Mouse (Mus musculus): ENCODE measurements around the gene Arl6ip4. TPM values are rescaled to one million over a fixed set of nuclear protein-coding genes. Genes with fewer than 3 reads are reported as not detected.

Gene Arl6ip4
- polyA plus RNA-seq, 1 experiment from 2014 or later: 75.1 TPM

DNA sequence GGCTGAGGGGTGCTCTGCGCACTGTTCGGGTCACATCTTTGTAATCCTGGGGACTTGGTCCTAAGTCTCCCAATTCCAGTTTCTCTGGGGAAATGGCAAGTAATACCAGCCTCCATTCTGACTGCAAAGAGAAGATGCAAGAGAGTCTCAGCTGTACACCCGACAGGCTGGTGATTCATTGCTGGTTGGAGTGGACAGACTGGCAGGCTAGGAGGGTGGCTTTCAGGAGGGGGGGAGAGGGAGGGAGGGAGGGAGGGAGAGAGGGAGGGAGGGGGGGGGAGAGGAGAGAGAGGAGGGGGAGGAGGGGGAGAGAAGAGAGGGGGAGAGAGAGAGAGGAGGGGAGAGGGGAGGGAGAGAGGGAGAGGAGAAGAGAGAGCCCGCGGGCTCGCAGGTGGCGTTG lies 358 bp upstream of the Arl6ip4 start:
- H3K27ac ChIP-seq: peak overlapping the region; percentile 89
- H3K4me2 ChIP-seq: peak overlapping the region; percentile 99
- H3K9ac ChIP-seq: peak overlapping the region; percentile 95
- 22% methylated on average over 7 of the region's 7 CpGs for WGBS
- peaks cover 47% of the 10 kb centered on the region for H3K36me3 ChIP-seq
- no peaks in the 10 kb centered on the region for H3K27me3 ChIP-seq
- H3K4me3 ChIP-seq: peak overlapping the region; percentile 83
- peaks cover 63% of the 10 kb centered on the region for H3K4me1 ChIP-seq (replicated peaks)
- ATAC-seq (ENCODE audit: low FRiP score): no peak
- H3K9me3 ChIP-seq: no peaks in the 10 kb centered on the region

DNA sequence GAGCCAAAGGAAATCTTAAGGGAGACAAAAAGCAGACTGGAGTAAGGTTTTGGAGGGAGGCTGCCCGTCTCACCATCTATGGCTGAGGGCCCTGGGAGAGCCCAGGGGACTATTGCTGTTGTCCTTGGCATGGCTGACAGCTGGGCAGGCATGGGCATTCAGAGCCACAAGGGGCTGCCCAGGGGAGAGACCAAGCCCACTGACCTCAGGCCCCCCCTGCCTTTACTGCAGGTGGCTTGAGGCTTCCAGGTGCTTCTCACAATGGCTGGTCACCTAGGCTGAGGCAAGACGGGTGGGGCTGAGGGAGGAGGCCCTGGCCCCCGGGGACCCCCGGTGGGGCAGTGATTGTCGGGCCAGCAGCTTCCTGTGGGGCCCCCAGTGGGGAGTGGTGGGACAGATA lies 3.3 kb downstream of the Arl6ip4 start:
- Histone ChIP-seq H3K9me3 (no peaks in the 10 kb centered on the region), H3K36me3 (peaks cover 79% of the 10 kb centered on the region), H3K4me3 (no peak overlapping the region), H3K4me1 (replicated peaks) (peaks cover 37% of the 10 kb centered on the region), H3K4me2 (no peak overlapping the region), H3K9ac (peak overlapping the region; percentile 5; the same call in 1 of the 2 replicates), H3K27me3 (no peaks in the 10 kb centered on the region), H3K27ac (no peak overlapping the region)
- 71% methylated on average over 5 of the region's 5 CpGs for WGBS
- ATAC-seq (ENCODE audit: low FRiP score): no peak

DNA sequence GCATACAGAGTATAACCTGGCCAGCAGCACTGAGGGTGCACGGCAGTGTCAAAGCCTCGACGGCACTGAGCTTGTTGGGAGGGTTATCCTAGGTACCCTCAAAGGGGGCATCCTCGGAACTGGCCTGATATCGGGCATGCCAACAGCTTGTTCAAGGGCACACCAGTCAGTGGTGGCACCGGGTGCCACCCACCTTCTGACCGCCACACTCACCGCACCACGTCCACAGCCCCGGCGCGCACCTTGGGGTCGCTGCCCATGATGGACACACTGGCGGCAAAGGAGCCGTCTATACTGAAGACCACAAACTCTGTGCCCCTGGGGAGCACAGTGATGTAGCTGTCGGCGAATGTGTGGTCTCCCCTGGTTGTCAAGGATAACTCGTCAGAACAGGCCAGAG lies 6.5 kb downstream of the Arl6ip4 start:
- WGBS: 92% methylated on average over 18 of the region's 18 CpGs
- H3K4me2 ChIP-seq: no peak overlapping the region
- no peaks in the 10 kb centered on the region for H3K9me3 ChIP-seq
- no peak for ATAC-seq (ENCODE audit: low FRiP score)
- peaks cover 13% of the 10 kb centered on the region for H3K4me1 ChIP-seq (replicated peaks)
- H3K4me3 ChIP-seq: no peak overlapping the region
- H3K36me3 ChIP-seq: peaks cover 99% of the 10 kb centered on the region
- no peak overlapping the region for H3K9ac ChIP-seq
- H3K27ac ChIP-seq: no peak overlapping the region
- H3K27me3 ChIP-seq: no peaks in the 10 kb centered on the region

DNA sequence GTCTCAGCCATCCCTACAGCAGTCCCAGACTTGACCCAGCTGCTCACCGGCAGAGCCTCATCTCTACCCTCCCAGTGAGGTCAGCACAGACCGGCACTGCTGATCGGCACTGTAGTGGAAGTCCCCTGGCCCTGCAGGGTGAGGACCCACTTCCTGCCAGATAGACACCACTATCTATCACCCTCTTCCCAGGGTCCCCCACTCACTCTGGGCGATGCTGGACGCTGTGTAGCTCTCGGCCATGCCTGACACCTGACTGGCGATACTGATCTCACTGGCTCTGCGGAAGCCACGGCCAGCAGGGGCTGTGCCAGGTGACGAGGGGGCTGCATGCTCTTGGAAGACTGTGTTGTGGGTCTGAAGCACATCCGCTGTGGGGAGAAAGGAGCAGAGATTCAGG lies 9.2 kb downstream of the Arl6ip4 start:
- WGBS: 90% methylated on average over 11 of the region's 11 CpGs
- H3K27me3 ChIP-seq: no peaks in the 10 kb centered on the region
- no peak overlapping the region for H3K27ac ChIP-seq
- H3K9me3 ChIP-seq: no peaks in the 10 kb centered on the region
- peak overlapping the region; percentile 39; the same call in 1 of the 2 replicates for H3K9ac ChIP-seq
- H3K4me2 ChIP-seq: no peak overlapping the region
- peaks cover 99% of the 10 kb centered on the region for H3K36me3 ChIP-seq
- no peak overlapping the region for H3K4me3 ChIP-seq
- ATAC-seq (ENCODE audit: low FRiP score): no peak
- no peaks in the 10 kb centered on the region for H3K4me1 ChIP-seq (replicated peaks)

DNA sequence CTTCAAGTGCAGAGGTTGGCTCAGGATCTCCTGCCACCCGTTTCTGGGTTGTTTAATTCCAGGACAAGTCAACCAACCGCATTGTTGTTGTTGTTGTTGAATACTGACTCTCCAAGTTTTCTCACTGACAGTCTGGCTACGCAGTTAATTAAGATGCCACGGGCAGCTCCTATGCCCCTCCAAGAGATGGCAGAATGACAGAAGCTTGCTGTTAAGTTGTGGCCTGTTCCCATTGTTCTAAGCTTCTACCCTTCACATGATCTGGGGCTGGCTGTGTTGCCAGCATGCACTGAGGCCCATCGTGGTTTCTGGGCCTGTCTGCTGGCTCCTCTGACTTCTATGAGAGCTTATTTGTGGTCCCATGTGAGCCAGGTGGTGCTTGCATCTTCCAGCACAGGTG lies 18.4 kb downstream of the Arl6ip4 start:
- Histone ChIP-seq H3K36me3 (peaks cover 78% of the 10 kb centered on the region), H3K27me3 (no peaks in the 10 kb centered on the region), H3K4me2 (no peak overlapping the region), H3K9me3 (no peaks in the 10 kb centered on the region), H3K9ac (no peak overlapping the region), H3K27ac (no peak overlapping the region), H3K4me3 (no peak overlapping the region), H3K4me1 (replicated peaks) (no peaks in the 10 kb centered on the region)
- WGBS: 86% methylated on average over 5 of the region's 5 CpGs
- no peak for ATAC-seq (ENCODE audit: low FRiP score)

DNA sequence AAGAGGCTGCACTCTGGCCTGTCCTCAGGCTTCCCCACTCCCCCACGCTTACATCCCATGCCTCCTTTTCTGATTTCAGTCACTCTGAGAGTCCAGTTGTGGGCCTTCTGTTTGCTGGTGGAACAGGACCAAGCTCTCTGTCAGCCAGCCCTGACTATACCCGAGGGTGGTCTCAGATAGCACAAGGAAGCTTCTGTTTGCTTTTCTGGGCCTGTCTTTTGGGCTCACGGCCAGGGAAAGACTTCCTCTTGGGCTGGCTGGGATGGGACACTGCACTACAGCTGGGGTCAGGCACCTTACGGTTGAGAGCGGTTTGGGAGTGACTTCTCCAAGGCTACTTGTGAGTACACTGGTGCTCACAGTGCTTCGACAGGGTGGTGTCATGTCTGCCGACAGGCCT lies 22.2 kb downstream of the Arl6ip4 start:
- no peak overlapping the region for H3K9ac ChIP-seq

DNA sequence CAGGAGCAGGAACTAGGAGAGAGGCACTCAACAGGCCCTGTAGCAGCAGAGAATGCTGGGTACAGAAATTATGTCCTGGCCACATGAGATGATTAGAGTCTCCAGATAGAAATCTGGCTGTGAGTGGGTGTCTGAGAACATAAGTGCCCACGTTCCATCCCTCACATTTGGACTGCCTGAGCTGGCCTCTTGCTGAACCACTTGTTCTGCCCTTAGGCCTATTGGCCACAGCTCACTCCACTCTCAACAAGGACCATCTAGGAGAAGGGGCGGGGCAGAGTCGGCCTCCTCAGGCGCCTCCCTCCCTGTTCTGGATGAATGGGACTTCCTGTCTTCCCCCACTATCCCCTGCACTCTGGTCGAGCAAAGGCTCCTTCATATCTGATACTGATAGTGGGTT lies 33.1 kb downstream of the Arl6ip4 start:
- WGBS: 77% methylated on average over 5 of the region's 5 CpGs
- Histone ChIP-seq H3K9ac (no peak overlapping the region), H3K36me3 (peaks cover 45% of the 10 kb centered on the region), H3K4me3 (no peak overlapping the region), H3K27me3 (no peaks in the 10 kb centered on the region), H3K27ac (no peak overlapping the region), H3K4me2 (no peak overlapping the region), H3K9me3 (no peaks in the 10 kb centered on the region), H3K4me1 (replicated peaks) (no peaks in the 10 kb centered on the region)
- ATAC-seq (ENCODE audit: low FRiP score): no peak

More for the DNA sequence above, 22.2 kb downstream of the Arl6ip4 start:
- Histone ChIP-seq H3K4me1 (replicated peaks) (no peaks in the 10 kb centered on the region), H3K4me3 (no peak overlapping the region), H3K27ac (no peak overlapping the region), H3K4me2 (no peak overlapping the region), H3K36me3 (peaks cover 61% of the 10 kb centered on the region), H3K9me3 (no peaks in the 10 kb centered on the region), H3K27me3 (no peaks in the 10 kb centered on the region)
- 0 out of 2 replicates have a peak, but pooled peaks have one; percentile 36 for ATAC-seq (ENCODE audit: low FRiP score)
- 77% methylated on average over 7 of the region's 7 CpGs for WGBS

DNA sequence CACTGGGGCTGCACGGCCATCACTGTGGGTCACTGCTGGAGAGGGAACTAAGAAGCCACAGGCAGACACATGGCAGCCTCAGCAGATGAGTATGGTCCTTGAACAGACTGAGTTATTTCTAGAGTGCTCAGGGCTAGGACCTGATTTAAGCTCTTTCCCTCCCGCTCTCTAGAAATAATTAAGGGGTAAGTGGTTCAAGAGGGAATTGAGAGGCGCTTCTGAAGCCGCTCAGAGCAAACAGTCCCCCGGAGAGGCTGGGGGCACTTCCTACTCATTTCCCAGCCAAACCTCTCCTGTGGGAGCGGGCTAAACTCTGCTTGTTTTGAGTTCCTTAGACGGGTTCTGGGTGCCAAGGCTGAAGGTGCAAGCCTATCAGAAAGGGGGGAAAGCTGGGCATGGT lies 35.0 kb downstream of the Arl6ip4 start:
- H3K4me1 ChIP-seq (replicated peaks): no peaks in the 10 kb centered on the region
- no peak for ATAC-seq (ENCODE audit: low FRiP score)
- H3K27ac ChIP-seq: no peak overlapping the region
- peaks cover 36% of the 10 kb centered on the region for H3K36me3 ChIP-seq
- H3K9me3 ChIP-seq: no peaks in the 10 kb centered on the region
- H3K4me2 ChIP-seq: no peak overlapping the region
- 85% methylated on average over 7 of the region's 7 CpGs for WGBS
- no peaks in the 10 kb centered on the region for H3K27me3 ChIP-seq
- no peak overlapping the region for H3K9ac ChIP-seq
- no peak overlapping the region for H3K4me3 ChIP-seq

DNA sequence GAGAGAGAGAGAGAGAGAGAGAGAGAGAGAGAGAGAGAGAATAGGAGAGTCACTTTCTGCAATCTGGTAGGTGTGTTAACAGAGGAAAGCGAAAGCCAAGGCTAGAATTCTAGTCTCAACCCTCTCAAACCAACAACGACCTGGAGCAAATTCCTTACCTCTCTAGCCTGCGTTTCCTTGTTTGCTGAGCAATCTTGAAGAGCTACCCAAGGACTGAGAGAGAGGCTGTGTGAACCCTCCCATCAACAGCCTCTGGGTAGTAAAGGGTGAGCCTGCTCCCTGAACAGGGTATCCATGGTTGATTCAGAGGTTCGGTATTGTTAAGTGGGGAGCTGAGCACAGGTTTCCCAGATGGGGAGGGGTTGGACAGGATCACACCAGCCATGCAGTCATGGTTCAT lies 36.8 kb downstream of the Arl6ip4 start:
- peaks cover 30% of the 10 kb centered on the region for H3K36me3 ChIP-seq
- no peak overlapping the region for H3K27ac ChIP-seq
- H3K9me3 ChIP-seq: no peaks in the 10 kb centered on the region
- H3K27me3 ChIP-seq: no peaks in the 10 kb centered on the region
- WGBS: 95% methylated on average over 4 of the region's 4 CpGs
- H3K9ac ChIP-seq: no peak overlapping the region
- H3K4me2 ChIP-seq: no peak overlapping the region
- H3K4me1 ChIP-seq (replicated peaks): no peaks in the 10 kb centered on the region
- H3K4me3 ChIP-seq: no peak overlapping the region
- ATAC-seq (ENCODE audit: low FRiP score): no peak

DNA sequence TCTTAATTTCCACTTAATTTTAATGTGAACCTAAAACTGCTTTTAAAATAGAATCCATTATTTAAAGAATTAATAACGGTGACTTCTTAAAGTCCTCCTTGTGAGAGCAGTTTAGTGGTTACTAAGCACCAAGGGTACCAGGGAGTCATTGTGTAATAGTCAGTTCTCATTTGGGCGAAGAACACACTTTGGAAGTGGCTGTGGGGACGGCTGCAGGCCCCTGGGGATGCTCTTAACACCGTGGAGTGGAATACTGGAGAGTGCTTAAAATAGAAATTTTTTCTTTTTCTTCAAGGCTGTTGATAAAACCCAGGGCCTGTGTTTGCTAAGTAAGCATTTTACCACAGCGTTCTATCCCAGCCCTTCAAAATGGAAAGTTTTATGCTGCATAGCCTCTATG lies 40.1 kb downstream of the Arl6ip4 start:
- Histone ChIP-seq H3K4me2 (no peak overlapping the region), H3K4me3 (no peak overlapping the region), H3K27me3 (no peaks in the 10 kb centered on the region), H3K4me1 (replicated peaks) (peaks cover 1% of the 10 kb centered on the region; the same call in 1 of the 2 replicates), H3K9me3 (no peaks in the 10 kb centered on the region), H3K27ac (no peak overlapping the region), H3K9ac (no peak overlapping the region), H3K36me3 (peaks cover 13% of the 10 kb centered on the region)
- WGBS: 81% methylated on average over 5 of the region's 5 CpGs
- no peak for ATAC-seq (ENCODE audit: low FRiP score)

DNA sequence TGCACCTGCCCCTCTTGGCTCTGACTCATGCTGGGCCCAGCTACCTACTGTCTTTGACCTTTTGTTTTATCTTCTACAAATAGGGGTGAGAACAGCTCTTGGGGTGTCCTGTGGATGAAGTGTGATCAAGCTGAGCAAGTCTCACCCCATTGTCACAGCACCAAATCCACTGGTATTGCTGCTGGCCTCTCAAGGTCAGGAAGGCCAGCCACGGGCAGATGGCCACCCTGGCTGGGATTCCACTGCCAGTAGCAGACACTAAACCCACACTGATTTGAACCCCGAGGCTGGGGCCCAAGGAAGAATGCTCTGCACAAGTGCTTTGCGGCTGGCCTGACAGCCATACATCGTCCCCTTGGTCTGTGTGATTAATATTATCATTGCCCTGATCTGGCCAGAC lies 42.4 kb downstream of the Arl6ip4 start:
- ATAC-seq (ENCODE audit: low FRiP score): no peak
- H3K27ac ChIP-seq: no peak overlapping the region
- 66% methylated on average over 4 of the region's 4 CpGs for WGBS

DNA sequence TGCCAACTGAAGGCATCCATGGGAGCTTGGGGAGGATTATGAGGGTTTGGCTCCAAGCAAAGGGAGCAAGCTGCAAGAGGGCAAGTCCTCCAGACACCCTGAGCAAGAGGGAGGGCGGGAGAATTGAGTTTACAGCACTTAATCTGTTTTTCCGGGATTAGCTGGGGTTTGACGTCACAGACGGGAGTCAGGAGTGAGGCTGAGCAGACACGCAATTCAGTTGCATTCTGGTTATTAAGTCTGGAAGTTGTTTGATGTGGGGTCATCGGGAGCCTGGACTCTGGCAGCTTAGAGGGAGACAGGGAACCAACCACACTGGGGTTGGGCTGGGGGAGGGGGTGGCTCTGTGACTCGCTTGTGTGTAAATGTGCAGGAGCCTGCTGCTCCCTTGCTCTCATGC lies 43.6 kb downstream of the Arl6ip4 start:
- no peaks in the 10 kb centered on the region for H3K36me3 ChIP-seq
- ATAC-seq (ENCODE audit: low FRiP score): no peak
- H3K9me3 ChIP-seq: no peaks in the 10 kb centered on the region
- H3K27me3 ChIP-seq: no peaks in the 10 kb centered on the region
- H3K4me2 ChIP-seq: no peak overlapping the region
- no peak overlapping the region for H3K27ac ChIP-seq
- 73% methylated on average over 7 of the region's 7 CpGs for WGBS
- H3K9ac ChIP-seq: no peak overlapping the region
- H3K4me1 ChIP-seq (replicated peaks): peaks cover 33% of the 10 kb centered on the region
- H3K4me3 ChIP-seq: no peak overlapping the region

More for the DNA sequence above, 42.4 kb downstream of the Arl6ip4 start:
- Histone ChIP-seq H3K27me3 (no peaks in the 10 kb centered on the region), H3K4me3 (no peak overlapping the region), H3K4me1 (replicated peaks) (peaks cover 22% of the 10 kb centered on the region), H3K4me2 (no peak overlapping the region), H3K9me3 (no peaks in the 10 kb centered on the region), H3K36me3 (no peaks in the 10 kb centered on the region), H3K9ac (no peak overlapping the region; the same call in 1 of the 2 replicates)

DNA sequence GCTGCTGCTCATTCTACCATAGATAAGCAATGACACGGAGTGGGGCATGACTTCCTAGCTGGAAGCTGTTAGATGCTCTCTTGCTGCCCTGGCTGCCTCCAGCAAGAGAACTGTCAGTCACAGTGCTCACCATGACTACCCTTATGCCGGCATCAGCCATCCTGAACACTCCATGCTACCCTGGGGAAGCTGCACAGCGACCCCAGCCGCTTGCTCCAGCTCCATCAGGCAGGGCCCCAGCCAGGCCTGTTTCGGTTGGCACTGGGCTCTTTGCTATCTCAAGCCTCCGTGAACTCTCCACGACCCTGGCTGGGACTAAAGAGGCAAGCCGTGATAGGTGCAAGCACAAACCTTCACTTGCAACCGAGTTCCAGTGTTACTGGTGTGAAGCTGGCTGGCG lies 45.9 kb downstream of the Arl6ip4 start:
- Histone ChIP-seq H3K9ac (no peak overlapping the region), H3K36me3 (no peaks in the 10 kb centered on the region), H3K4me3 (no peak overlapping the region), H3K4me2 (no peak overlapping the region), H3K4me1 (replicated peaks) (peaks cover 57% of the 10 kb centered on the region), H3K27me3 (no peaks in the 10 kb centered on the region), H3K9me3 (no peaks in the 10 kb centered on the region), H3K27ac (0 out of 2 replicates have a peak overlapping the region, but pooled peaks have one; percentile 45)
- WGBS: 39% methylated on average over 10 of the region's 10 CpGs
- ATAC-seq (ENCODE audit: low FRiP score): peak; percentile 59; the same call in 1 of the 2 replicates

Measured in hindbrain, embryonic 13.5 days (tissue).